In the genomic region with DNA sequence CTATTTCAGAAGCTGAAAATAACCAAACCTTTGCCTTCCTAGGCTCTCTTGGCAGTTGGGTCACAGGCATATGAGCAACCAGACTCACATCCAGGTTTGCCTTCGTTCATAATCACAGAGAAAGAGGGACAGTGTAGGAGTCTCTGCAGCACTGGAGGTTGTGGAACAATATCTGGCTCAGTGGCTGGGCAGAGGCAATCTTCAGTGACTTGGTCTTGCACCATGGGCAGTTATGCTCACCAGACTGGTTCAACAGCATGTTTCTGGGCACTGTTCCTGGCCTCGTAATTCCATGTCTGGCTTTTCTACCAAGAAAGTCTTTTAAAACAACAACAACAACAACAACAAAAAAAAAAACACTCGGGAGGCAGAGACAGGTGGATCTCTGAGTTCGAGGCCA, we compare ENCODE assay signal across 41 mouse cellular contexts. TPM values are rescaled to one million over a fixed set of nuclear protein-coding genes. Genes with fewer than 3 reads are reported as not detected.
"Had no signal": no experiment of that assay in that cellular context is flagged by ENCODE, and none has a peak within 500 bp of the region (broad histone marks: within the 10 kb centered on the region; RNA-seq: fewer than 3 reads in every experiment).

No protein-coding gene starts in this region.

- H3K9ac ChIP-seq: limb, embryonic 12.5 days; limb, embryonic 13.5 days; limb, embryonic 15.5 days; liver, embryonic 12.5 days; liver, embryonic 13.5 days; liver, embryonic 14.5 days; liver, embryonic 15.5 days; liver, postnatal 0 days; lung, embryonic 14.5 days; lung, embryonic 15.5 days; midbrain, embryonic 12.5 days; midbrain, embryonic 13.5 days; midbrain, embryonic 15.5 days had no signal

- H3K4me3 ChIP-seq: left cerebral cortex, adult 2 months; limb, embryonic 10.5 days; limb, embryonic 12.5 days; limb, embryonic 13.5 days; limb, embryonic 15.5 days; liver, embryonic 12.5 days; liver, embryonic 13.5 days; liver, embryonic 15.5 days; lung, embryonic 15.5 days; midbrain, embryonic 10.5 days; midbrain, embryonic 12.5 days; midbrain, embryonic 13.5 days; midbrain, embryonic 15.5 days; myocyte had no signal

- H3K9me3 ChIP-seq: limb, embryonic 10.5 days; limb, embryonic 12.5 days; limb, embryonic 13.5 days; limb, embryonic 15.5 days; liver, embryonic 12.5 days; liver, embryonic 13.5 days; liver, embryonic 15.5 days; lung, embryonic 15.5 days; midbrain, embryonic 10.5 days; midbrain, embryonic 12.5 days; midbrain, embryonic 13.5 days; midbrain, embryonic 15.5 days had no signal

- ATAC-seq: liver, embryonic 12.5 days; liver, postnatal 0 days; lung, postnatal 0 days; midbrain, embryonic 13.5 days; midbrain, embryonic 15.5 days; midbrain, embryonic 16.5 days had no signal

- H3K4me2 ChIP-seq: limb, embryonic 12.5 days; limb, embryonic 13.5 days; limb, embryonic 15.5 days; liver, embryonic 11.5 days; liver, embryonic 12.5 days; liver, embryonic 13.5 days; liver, embryonic 15.5 days; lung, embryonic 14.5 days; lung, embryonic 15.5 days; midbrain, embryonic 11.5 days; midbrain, embryonic 12.5 days; midbrain, embryonic 13.5 days; midbrain, embryonic 15.5 days had no signal

- H3K4me1 ChIP-seq: limb, embryonic 10.5 days; limb, embryonic 12.5 days; limb, embryonic 13.5 days; limb, embryonic 15.5 days; lung, embryonic 15.5 days; midbrain, embryonic 10.5 days; midbrain, embryonic 12.5 days; midbrain, embryonic 13.5 days; midbrain, embryonic 15.5 days had no signal

- H3K27ac ChIP-seq: left cerebral cortex, adult 2 months; limb, embryonic 10.5 days; limb, embryonic 12.5 days; limb, embryonic 13.5 days; limb, embryonic 15.5 days; liver, embryonic 12.5 days; liver, embryonic 13.5 days; liver, embryonic 14.5 days; liver, embryonic 15.5 days; lung, embryonic 15.5 days; macrophage; midbrain, embryonic 10.5 days; midbrain, embryonic 12.5 days; midbrain, embryonic 13.5 days; midbrain, embryonic 15.5 days had no signal

- DNase-seq: left cerebral cortex, postnatal 4 days; liver; liver, embryonic 13.5 days; liver, postnatal 0 days; lung, adult 18-20 months; lung, adult 2 months; lung, embryonic 14.5 days; lung, postnatal 10 days; lung, postnatal 14 days; lung, postnatal 36 days; lung, postnatal 4 days; midbrain, embryonic 14.5 days had no signal

- H3K36me3 ChIP-seq: limb, embryonic 10.5 days; limb, embryonic 12.5 days; limb, embryonic 13.5 days; limb, embryonic 15.5 days; liver, embryonic 12.5 days; liver, embryonic 13.5 days; liver, embryonic 15.5 days; lung, embryonic 15.5 days; midbrain, embryonic 10.5 days; midbrain, embryonic 12.5 days; midbrain, embryonic 13.5 days; midbrain, embryonic 15.5 days had no signal

- H3K27me3 ChIP-seq: limb, embryonic 12.5 days; limb, embryonic 13.5 days; limb, embryonic 15.5 days; liver, embryonic 12.5 days; liver, embryonic 13.5 days; liver, embryonic 15.5 days; lung, embryonic 15.5 days; midbrain, embryonic 12.5 days; midbrain, embryonic 13.5 days; midbrain, embryonic 15.5 days had no signal

RNA-seq across cellular contexts. Expression of a gene that starts 3.3 kb away (rescaled TPM):
- total RNA-seq: left cerebral cortex, adult 2 months; left cerebral cortex, adult 8-10 months; left cerebral cortex, postnatal 10 days; left cerebral cortex, postnatal 14 days; left cerebral cortex, postnatal 25 days; left cerebral cortex, postnatal 36 days; liver, adult 2 months; midbrain, postnatal 0 days had no signal

RNA-seq across cellular contexts. Expression of a gene that starts 16.6 kb away (rescaled TPM):
- total RNA-seq: left cerebral cortex, adult 2 months; left cerebral cortex, adult 8-10 months; left cerebral cortex, postnatal 14 days; left cerebral cortex, postnatal 25 days; left cerebral cortex, postnatal 36 days; left cerebral cortex, postnatal 4 days; midbrain, postnatal 0 days had no signal
- polyA plus RNA-seq: limb, embryonic 10.5 days; limb, embryonic 11.5 days; limb, embryonic 12.5 days; limb, embryonic 13.5 days; limb, embryonic 15.5 days; liver, embryonic 11.5 days; liver, embryonic 12.5 days; liver, embryonic 13.5 days; liver, embryonic 14.5 days; liver, embryonic 15.5 days; liver, embryonic 16.5 days; lung, embryonic 14.5 days; lung, embryonic 15.5 days; lung, postnatal 0 days; macrophage; midbrain, embryonic 10.5 days; midbrain, embryonic 11.5 days; midbrain, embryonic 13.5 days; midbrain, embryonic 14.5 days; midbrain, embryonic 15.5 days; midbrain, embryonic 16.5 days; neural tube, embryonic 11.5 days had no signal
